Mouse (Mus musculus): ENCODE measurements around the gene Acad9.

- TF ChIP-seq CTCF (IDR thresholded peaks at IDR 0.05; ENCODE audit: control insufficient read depth, insufficient read depth, insufficient replicate concordance, low read depth, low read length) (no peak), POLR2A (IDR thresholded peaks at IDR 0.05; ENCODE audit: control insufficient read depth, low read depth, low read length) (no peak)
Observed at GRCm38 (mm10) chr3:36137560-36137959, 71.8 kb downstream of the Acad9 start.

Data from testis, adult 2 months (tissue).